Mouse (Mus musculus) regulatory T cell (primary cell): ENCODE data around the gene Xrcc5.

Experiments
- in situ Hi-C: fragments of 300-600 bp; cut with MboI, MseI; formaldehyde crosslinking; loops from one replicate; pipeline ENCODE4 v1.15.1; 2025; ENCODE audit warnings: high pct_unique_total_duplicates

Xrcc5 gene

DNA sequence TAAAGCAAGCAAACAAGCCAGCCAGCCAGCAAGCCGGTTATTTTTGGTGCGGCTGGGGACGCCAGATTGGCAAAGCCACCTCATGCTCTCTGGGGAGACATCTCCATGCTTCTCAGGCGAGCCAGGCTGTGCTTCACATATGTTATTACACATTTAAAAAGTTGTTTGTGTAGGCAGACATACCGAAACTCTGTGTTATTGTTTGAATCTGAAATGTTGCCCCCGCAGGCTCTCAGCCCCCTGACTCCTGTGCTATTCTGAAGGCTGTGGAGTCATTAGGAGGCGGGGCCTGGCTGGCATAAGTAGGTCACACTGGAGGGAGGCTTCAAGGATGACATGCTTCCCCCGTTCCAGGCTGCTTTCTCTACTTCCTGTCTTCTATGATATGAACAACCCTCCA, 131.9 kb downstream of the Xrcc5 start:
- in situ Hi-C loops: no loop called here

GRCm38 (mm10) chr1:72442747-72443146, 135.5 kb downstream of the Xrcc5 start:
- in situ Hi-C loops: loop anchor here (5.0 kb wide), 1 partner anchor 840 kb away; no protein-coding TSS in a partner anchor
